Mouse (Mus musculus) bone marrow macrophage, adult 2 months (primary cell): ENCODE results near the gene Mkks.

Experiments used
- CTCF ChIP-seq: IDR thresholded peaks from 2 replicates; pipeline ENCODE4 v1.5.1; 2012; ENCODE audit warnings: low read depth, mild to moderate bottlenecking, low read length, moderate library complexity
- POLR2A ChIP-seq: IDR thresholded peaks from 2 replicates; pipeline ENCODE4 v1.6.1; 2012; ENCODE audit warnings: mild to moderate bottlenecking, low read depth, low read length, borderline replicate concordance

- TF ChIP-seq CTCF (no peak), POLR2A (no peak)
Measured at GRCm38 (mm10) chr2:136827612-136828011, 63.6 kb downstream of the Mkks start.
